Mouse (Mus musculus): Measurements from ENCODE around the gene Rhod.
"Not testable (repeated sequence)": the region's sequence is repeated elsewhere in the genome, so short reads cannot be mapped to it uniquely, and the experiment has no call there.

The Rhod gene

DNA sequence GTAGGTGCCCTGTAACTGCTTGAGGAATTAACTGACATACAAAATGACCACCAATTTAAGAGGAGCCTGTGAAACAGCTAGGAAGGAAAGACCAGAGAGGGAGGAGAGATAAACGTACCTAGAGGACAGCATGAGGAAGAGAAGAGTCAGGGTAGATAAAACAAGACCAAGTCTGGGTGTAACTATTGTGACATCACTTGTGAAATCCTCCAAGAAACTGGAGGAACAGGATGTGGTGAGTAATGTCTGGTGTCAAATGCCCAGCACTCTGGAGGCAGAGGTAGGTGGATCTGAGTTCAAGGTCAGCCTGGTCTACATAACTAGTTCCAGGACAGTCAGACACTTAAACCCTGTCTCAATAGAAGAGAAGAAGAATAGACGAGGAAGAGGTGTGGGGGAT lies 30.2 kb downstream of the Rhod start:
- DNase-seq (ENCODE audit: low spot score in 2 of 2) = no peak

GRCm38 (mm10) chr19:4404840-4405239 lies 34.4 kb downstream of the Rhod start:
- DNase-seq (ENCODE audit: low spot score in 2 of 2) = no peak

DNA sequence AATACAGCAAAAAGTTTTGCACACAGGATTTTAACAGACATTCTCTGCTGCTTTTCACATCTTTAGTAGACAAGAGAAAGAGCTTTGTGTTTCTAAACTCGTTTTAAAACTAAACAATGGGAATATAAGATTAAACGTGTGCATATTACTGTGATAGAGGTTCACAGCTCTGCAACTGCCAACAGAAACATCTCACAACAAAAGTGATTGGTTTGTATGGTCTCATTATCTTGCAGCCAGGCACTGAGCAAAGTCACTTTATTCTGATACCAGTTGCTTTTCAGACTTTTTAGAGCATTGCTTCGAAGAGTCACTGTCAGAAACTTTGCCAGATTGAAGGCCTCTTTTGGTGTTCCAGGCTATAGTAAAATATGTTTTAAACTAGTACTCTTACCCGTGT lies 40.3 kb downstream of the Rhod start:
- no peak for DNase-seq (ENCODE audit: low spot score in 2 of 2)

DNA sequence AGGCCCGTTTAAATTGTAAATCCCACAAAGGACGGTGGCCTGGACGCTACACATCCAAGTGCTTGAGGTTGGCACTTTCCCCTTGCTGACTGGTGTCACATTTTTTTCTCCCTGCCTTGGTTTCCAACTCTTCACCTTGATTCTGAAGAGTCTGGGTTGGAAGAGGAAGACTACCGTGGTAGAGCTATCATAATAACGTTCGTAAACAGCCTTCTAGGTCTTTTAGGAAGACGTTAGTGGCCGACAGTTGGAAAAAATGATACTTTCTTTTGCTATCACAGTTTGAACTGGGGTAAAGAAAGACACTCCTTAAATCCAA lies 40.6 kb downstream of the Rhod start:
- no peak for DNase-seq (ENCODE audit: low spot score in 2 of 2)

GRCm38 (mm10) chr19:4397798-4398629 lies 41.2 kb downstream of the Rhod start, which contains the start of gene Kdm2a:
TSS of gene Kdm2a (minus strand) at chr19:4398285.
- peak; percentile 11 to 23 for DNase-seq (ENCODE audit: low spot score in 2 of 2)

DNA sequence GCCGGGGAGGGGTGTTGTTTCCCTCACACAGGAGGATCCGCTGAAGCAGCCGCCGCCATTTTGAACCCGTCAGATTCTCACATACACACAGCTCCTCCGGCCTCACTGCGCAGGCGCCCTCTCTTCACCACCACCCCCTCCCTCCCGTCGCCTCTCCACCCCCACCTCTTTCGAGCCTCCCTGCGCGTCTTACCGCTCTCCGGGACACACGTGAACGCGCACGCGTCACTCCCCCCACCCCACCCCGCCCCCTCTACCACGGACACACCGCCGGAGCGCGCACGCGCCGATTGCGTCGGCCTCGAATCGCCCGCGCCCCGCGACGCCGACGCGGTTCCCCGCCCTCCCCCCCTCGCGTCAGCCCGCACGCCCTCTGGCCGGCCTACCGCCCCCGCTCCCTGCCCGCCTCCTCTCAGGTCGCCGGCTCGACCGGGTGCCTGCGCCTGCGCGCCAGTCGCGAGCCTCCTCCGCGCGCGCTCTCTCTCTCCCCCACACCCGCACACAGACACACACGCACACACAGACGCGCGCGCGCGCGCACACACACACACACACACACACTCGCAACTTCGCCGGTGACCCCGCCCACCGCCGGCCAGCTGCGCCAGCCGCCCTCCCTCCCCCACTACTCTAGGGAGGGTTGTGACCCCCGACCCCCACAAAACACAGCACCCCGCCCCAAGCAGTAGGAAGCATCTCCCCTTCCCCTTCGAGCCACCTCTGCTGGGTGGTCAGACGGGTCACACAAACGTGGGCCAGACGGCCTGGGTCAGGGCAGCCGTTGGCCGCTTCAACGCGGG lies 42.0 kb downstream of the Rhod start:
- peak; percentile 94 to 95 for DNase-seq (ENCODE audit: low spot score in 2 of 2)

GRCm38 (mm10) chr19:4396081-4396997 lies 42.9 kb downstream of the Rhod start:
- DNase-seq (ENCODE audit: low spot score in 2 of 2) = peak in 1 of 2 experiments; percentile 12

- DNase-seq (ENCODE audit: low spot score in 2 of 2) = no peak
These were observed 52.0 kb downstream of the Rhod start for GRCm38 (mm10) chr19:4387276-4387675.

GRCm38 (mm10) chr19:4385026-4385425 lies 54.2 kb downstream of the Rhod start:
- DNase-seq (ENCODE audit: low spot score in 2 of 2) = no peak

- no peak for DNase-seq (ENCODE audit: low spot score in 2 of 2)
These were observed 54.9 kb downstream of the Rhod start for GRCm38 (mm10) chr19:4384322-4384721.

DNA sequence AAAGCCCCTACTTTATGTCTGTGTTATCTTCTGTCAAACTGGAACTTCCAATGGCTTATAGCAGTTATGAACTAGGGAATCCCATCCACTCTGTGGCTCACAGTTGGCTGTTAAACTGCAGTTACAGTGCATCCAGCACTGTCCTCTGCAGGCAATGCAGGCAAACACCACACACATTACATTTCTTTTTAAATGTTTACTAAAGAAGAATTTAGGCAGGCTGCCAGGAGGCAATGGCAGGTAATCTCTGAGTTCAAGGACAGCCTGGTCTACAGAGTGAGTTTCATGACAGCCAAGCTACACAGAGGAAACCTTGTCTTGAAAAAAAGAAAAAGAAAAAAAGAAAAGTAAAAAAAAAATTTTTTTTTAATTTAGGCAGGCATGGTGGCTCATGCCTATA lies 55.9 kb downstream of the Rhod start:
- DNase-seq (ENCODE audit: low spot score in 2 of 2) = no peak

DNA sequence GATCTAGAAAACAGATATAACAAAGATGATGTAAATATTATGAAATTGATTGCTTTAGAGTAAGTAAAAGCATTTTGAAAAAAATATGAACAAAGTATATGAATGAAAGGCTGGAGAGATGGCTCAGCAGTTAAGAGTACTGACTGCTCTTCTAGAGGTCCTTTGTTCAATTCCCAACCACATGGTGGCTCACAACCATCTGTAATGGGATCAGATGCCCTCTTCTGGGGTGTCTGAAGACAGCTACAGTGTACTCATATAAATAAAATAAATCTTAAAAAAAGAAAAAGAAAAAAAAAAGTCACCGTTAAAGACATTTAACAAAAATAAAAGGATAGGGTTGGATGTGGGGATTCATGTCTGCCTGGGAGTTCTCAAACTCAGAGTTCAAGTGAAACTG lies 56.9 kb downstream of the Rhod start:
- not testable (repeated sequence) for DNase-seq (ENCODE audit: low spot score in 2 of 2)
